Mouse (Mus musculus) limb, embryonic 11.5 days (tissue): ENCODE measurements around the gene Lrrc42. TPM values are rescaled to one million over a fixed set of nuclear protein-coding genes. Genes with fewer than 3 reads are reported as not detected.

ENCODE experiments used
- ATAC-seq: fragments of 200-750 bp; cut with Nextera tagmentation; 2 replicates; pipeline ENCODE4 v1.8.0; 2017; ENCODE audit warnings: low read depth; ENCODE audit not compliant: insufficient number of reproducible peaks, low FRiP score, low TSS enrichment
- DNase-seq: peaks from one replicate; pipeline ENCODE4 v3.0.0-alpha.2; 2015; ENCODE audit warnings: low spot score
- H3K27ac ChIP-seq: fragments of 300-500 bp; sonication (generic); replicated peaks from 2 replicates; pipeline ENCODE4 v1.5.1; 2014; ENCODE audit warnings: low read depth, mild to moderate bottlenecking, low read length
- H3K27me3 ChIP-seq: fragments of 300-500 bp; sonication (generic); 2 replicates; pipeline ENCODE4 v1.6.1; 2014; ENCODE audit warnings: mild to moderate bottlenecking, low read length, mixed read lengths; ENCODE audit not compliant: control insufficient read depth, insufficient read depth
- H3K36me3 ChIP-seq: fragments of 300-500 bp; sonication (generic); 2 replicates; pipeline ENCODE4 v1.6.1; 2014; ENCODE audit warnings: mild to moderate bottlenecking, low read length, moderate library complexity, mixed read lengths; ENCODE audit not compliant: control insufficient read depth, insufficient read depth
- H3K4me1 ChIP-seq: fragments of 300-500 bp; sonication (generic); 2 replicates; pipeline ENCODE4 v1.6.1; 2014; ENCODE audit warnings: low read length, mixed read lengths; ENCODE audit not compliant: control insufficient read depth, insufficient read depth
- H3K4me2 ChIP-seq: fragments of 300-500 bp; sonication (generic); 2 replicates; pipeline ENCODE4 v1.6.1; 2014; ENCODE audit warnings: low read depth, mild to moderate bottlenecking, moderate library complexity; ENCODE audit not compliant: severe bottlenecking
- H3K4me3 ChIP-seq: fragments of 300-500 bp; sonication (generic); 2 replicates; pipeline ENCODE4 v1.5.1; 2014; ENCODE audit warnings: low read depth, low read length
- H3K9ac ChIP-seq: fragments of 300-500 bp; sonication (generic); 2 replicates; pipeline ENCODE4 v1.6.1; 2014; ENCODE audit warnings: mild to moderate bottlenecking, low read length
- H3K9me3 ChIP-seq: fragments of 300-500 bp; sonication (generic); 2 replicates; pipeline ENCODE4 v1.6.1; 2016; ENCODE audit warnings: low read length; ENCODE audit not compliant: control insufficient read depth
- WGBS: fragments of 180-500 bp; shearing (Covaris S2); extraction: QIAGEN DNeasy Blood & Tissue Kit; methylation state at CpG from one replicate; pipeline ENCODE4 v1.1.7; 2014; 5-methylcytosine and 5-hydroxymethylcytosine counted together
- polyA plus RNA-seq: library from polyadenylated mRNA; unstranded; fragments of >200 nt; fragmentation: Nextera tagmentation; extraction: Ambion mirVana; gene quantifications from 2 replicates; pipeline ENCODE4 v1.2.1, GENCODE M21; 2014

Lrrc42 gene
- polyA plus RNA-seq, 1 experiment from 2014 or later = 103 TPM

GRCm38 (mm10) chr4:107291611-107292272 is 38.4 kb upstream of the Lrrc42 start:
- H3K27ac ChIP-seq = no peak overlapping the region
- no peaks in the 10 kb centered on the region for H3K9me3 ChIP-seq
- DNase-seq (no peak), ATAC-seq (no peak)
- H3K9ac ChIP-seq = no peak overlapping the region
- no peaks in the 10 kb centered on the region for H3K36me3 ChIP-seq
- H3K4me3 ChIP-seq = no peak overlapping the region
- H3K4me2 ChIP-seq = no peak overlapping the region
- 88% methylated on average over 7 of the region's 7 CpGs for WGBS
- no peaks in the 10 kb centered on the region for H3K27me3 ChIP-seq
- no peaks in the 10 kb centered on the region for H3K4me1 ChIP-seq

GRCm38 (mm10) chr4:107287517-107287916 is 34.2 kb upstream of the Lrrc42 start:
- ATAC-seq (no peak), DNase-seq (no peak)
- Histone ChIP-seq H3K4me3 (no peak overlapping the region), H3K9ac (no peak overlapping the region), H3K27me3 (no peaks in the 10 kb centered on the region), H3K4me1 (no peaks in the 10 kb centered on the region), H3K27ac (no peak overlapping the region), H3K9me3 (no peaks in the 10 kb centered on the region), H3K4me2 (no peak overlapping the region), H3K36me3 (no peaks in the 10 kb centered on the region)
- WGBS = 93% methylated on average over 2 of the region's 2 CpGs

DNA sequence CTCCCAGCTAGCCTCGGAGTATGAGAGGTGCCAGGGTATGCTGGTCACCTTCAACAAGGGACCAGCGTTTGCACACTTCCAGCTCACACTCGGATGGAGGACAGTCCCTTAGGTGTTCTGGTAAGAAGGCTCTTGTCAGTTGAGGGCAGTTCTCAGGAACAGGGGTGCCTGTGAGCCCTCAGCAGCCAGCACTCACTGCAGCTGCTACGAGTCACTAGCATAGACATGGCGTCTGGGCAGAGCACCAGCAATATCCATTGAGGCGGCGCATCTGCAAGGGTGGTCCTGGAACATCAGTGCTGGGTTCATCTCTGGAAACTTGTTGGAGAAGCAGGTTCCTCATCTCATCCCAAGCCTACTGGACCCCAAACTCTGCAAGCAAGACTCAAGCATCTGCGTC is 33.1 kb upstream of the Lrrc42 start:
- Histone ChIP-seq H3K4me1 (no peaks in the 10 kb centered on the region), H3K9me3 (no peaks in the 10 kb centered on the region), H3K9ac (no peak overlapping the region), H3K4me2 (no peak overlapping the region), H3K27me3 (no peaks in the 10 kb centered on the region), H3K27ac (no peak overlapping the region), H3K36me3 (no peaks in the 10 kb centered on the region), H3K4me3 (no peak overlapping the region)
- DNase-seq = no peak
- no peak for ATAC-seq
- WGBS = 96% methylated on average over 8 of the region's 8 CpGs

DNA sequence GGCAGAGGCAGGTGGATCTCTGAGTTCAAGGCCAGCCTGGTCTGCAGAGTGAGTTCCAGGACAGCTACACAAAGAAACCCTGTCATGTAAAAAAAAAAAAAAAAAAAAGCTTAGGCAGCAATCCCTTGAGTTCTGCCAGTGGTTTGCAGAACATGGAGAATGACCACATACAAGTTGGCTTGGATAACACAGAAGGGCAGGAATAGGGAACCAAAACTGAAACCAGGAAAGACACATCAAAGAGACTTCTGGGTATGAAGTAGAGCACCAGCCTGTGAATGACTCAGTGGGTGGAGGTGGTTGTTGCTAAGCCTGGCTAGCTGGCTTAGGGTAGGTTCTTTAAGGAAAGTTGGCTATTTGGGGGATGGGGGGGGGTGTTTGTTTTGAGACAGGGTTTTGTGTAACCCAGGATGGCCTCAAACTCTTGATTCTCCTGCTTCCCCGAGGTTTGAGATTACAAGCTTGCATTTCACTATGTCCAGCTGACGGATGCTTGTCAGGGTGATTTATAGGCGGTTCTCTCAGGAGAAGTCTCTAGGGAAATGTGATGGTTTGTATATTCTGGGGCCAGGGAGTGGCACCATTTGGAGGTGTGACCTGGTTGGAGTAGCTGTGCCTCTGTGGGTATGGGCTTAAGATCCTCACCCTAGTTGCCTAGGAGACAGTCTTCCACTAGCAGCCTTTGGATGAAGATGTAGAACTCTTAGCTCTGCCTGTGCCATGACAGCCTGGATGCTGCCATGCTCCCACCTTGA is 32.3 kb upstream of the Lrrc42 start:
- 62% methylated on average over 3 of the region's 3 CpGs for WGBS
- Histone ChIP-seq H3K27me3 (no peaks in the 10 kb centered on the region), H3K36me3 (peaks cover 4% of the 10 kb centered on the region; the same call in 1 of the 2 replicates), H3K9ac (no peak overlapping the region), H3K4me3 (no peak overlapping the region), H3K4me1 (no peaks in the 10 kb centered on the region), H3K9me3 (no peaks in the 10 kb centered on the region), H3K27ac (no peak overlapping the region), H3K4me2 (no peak overlapping the region)
- DNase-seq (no peak), ATAC-seq (no peak)

DNA sequence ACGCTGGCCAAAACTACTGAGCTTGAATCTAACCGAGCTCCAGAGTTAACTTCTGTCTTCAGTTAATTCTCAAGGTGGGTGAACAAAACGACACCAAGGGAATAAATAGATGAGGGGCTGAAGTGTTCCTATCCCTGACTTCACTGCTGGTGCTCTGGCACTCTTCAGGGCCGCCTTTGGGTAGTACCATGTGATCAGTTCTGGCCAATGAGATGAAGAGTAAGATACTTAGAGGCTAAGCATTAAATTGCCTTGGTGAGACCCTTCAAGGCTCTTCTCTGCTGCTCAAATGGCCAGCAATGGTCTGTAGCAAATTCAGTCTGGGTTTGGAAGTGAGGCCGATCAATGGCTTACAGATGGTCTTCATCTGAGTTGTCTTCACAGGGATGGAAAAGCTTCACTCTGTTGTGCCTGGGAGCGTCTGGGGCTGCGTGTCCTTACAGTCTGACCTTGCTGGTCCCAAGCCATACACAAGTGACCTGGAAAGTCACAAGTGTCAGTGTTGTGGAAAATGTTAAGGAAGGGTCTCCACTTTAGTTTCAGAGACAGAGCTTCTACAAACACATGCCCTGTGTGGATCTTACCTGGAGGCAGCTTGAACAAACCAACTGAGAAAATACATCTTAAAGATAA is 27.6 kb upstream of the Lrrc42 start:
- WGBS = 73% methylated on average over 7 of the region's 7 CpGs

GRCm38 (mm10) chr4:107278188-107278707 is 24.9 kb upstream of the Lrrc42 start:
- H3K9me3 ChIP-seq = no peaks in the 10 kb centered on the region
- H3K4me3 ChIP-seq = no peak overlapping the region
- peaks cover 4% of the 10 kb centered on the region; the same call in 1 of the 2 replicates for H3K36me3 ChIP-seq
- no peaks in the 10 kb centered on the region for H3K27me3 ChIP-seq
- ATAC-seq (no peak), DNase-seq (no peak)
- no peak overlapping the region for H3K27ac ChIP-seq
- H3K4me2 ChIP-seq = no peak overlapping the region
- 21% methylated on average over 8 of the region's 8 CpGs for WGBS
- H3K4me1 ChIP-seq = no peaks in the 10 kb centered on the region
- no peak overlapping the region for H3K9ac ChIP-seq

More for the DNA sequence above, 27.6 kb upstream of the Lrrc42 start:
- Histone ChIP-seq H3K27me3 (no peaks in the 10 kb centered on the region), H3K9ac (no peak overlapping the region), H3K4me3 (no peak overlapping the region), H3K36me3 (peaks cover 4% of the 10 kb centered on the region; the same call in 1 of the 2 replicates), H3K9me3 (no peaks in the 10 kb centered on the region), H3K4me2 (no peak overlapping the region), H3K27ac (no peak overlapping the region), H3K4me1 (no peaks in the 10 kb centered on the region)
- ATAC-seq (no peak), DNase-seq (no peak)

DNA sequence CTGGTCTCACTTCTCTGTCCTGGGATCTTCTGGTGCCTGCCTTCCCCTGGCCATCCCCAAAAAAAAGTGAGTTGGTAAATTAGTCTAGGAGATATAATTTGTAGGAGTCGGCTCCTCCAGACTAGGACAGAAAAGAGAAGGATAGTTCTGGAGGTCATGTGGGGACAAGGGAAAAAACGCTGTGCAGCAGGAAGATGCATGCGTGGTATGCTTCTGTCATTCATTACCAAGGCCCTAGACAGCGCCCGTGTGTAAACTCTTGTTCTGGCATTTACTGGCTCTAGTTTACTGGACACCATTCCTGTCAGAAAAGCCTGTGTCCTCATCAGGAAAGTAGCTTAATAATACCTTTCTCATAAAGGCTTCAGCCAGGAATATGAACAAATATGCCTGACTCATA is 21.2 kb upstream of the Lrrc42 start:
- no peak overlapping the region for H3K9ac ChIP-seq
- no peak overlapping the region for H3K4me3 ChIP-seq
- WGBS = 81% methylated on average over 5 of the region's 5 CpGs
- DNase-seq = no peak
- no peak for ATAC-seq
- H3K36me3 ChIP-seq = no peaks in the 10 kb centered on the region
- no peaks in the 10 kb centered on the region for H3K4me1 ChIP-seq
- no peak overlapping the region for H3K4me2 ChIP-seq
- no peaks in the 10 kb centered on the region for H3K27me3 ChIP-seq
- H3K9me3 ChIP-seq = no peaks in the 10 kb centered on the region
- no peak overlapping the region for H3K27ac ChIP-seq

DNA sequence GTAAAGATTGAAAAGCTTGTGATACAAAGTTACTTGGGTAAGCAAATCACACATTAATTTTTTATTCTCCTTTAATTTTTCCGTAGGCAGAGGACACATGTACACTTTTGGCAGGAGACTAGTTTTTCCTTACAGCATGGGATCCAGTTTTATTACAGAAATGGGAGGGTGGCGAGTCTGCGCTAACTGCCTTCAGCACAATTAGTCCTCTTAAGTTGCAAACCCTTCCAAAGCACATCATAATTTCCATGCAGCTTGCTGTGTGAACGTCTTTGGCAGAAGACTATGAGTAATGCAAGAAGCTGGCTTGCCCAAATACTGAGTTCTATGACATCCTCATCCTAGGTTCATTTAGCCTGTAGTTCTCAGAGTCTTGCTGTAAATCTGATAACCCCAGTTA is 20.4 kb upstream of the Lrrc42 start:
- Histone ChIP-seq H3K9ac (no peak overlapping the region), H3K9me3 (no peaks in the 10 kb centered on the region), H3K4me1 (no peaks in the 10 kb centered on the region), H3K27ac (no peak overlapping the region), H3K4me2 (no peak overlapping the region), H3K27me3 (no peaks in the 10 kb centered on the region), H3K4me3 (no peak overlapping the region), H3K36me3 (no peaks in the 10 kb centered on the region)
- WGBS = 75% methylated on average over 4 of the region's 4 CpGs
- no peak for DNase-seq
- no peak for ATAC-seq
